Mouse (Mus musculus) CH12.LX (cell line): ENCODE results near the gene Lmod3. TPM values are rescaled to one million over a fixed set of nuclear protein-coding genes. Genes with fewer than 3 reads are reported as not detected.

Experiments used
- DNase-seq: peaks from one replicate; pipeline ENCODE4 v3.0.0-alpha.2; 2013; ENCODE audit errors: extremely low read depth
- H3K27ac ChIP-seq: 2 replicates; pipeline ENCODE4 v1.5.1; 2012; ENCODE audit warnings: low read depth, mild to moderate bottlenecking, control low read depth, moderate library complexity; ENCODE audit not compliant: insufficient read depth
- H3K27me3 ChIP-seq: replicated peaks from 2 replicates; pipeline ENCODE3; 2012; ENCODE audit warnings: inconsistent platforms
- H3K36me3 ChIP-seq, 2 experiments: replicated peaks in 1 of 2; 2 replicates each; pipeline versions ENCODE3 to v1.6.1; 2012; ENCODE audit warnings: inconsistent platforms in 1 of 2, low read length in 1 of 2, mild to moderate bottlenecking in 1 of 2, mixed read lengths in 1 of 2, moderate library complexity in 1 of 2; ENCODE audit not compliant: control insufficient read depth in 1 of 2, insufficient read depth in 1 of 2
- H3K4me1 ChIP-seq, 2 experiments: 2 replicates each; pipeline ENCODE4 v1.6.1; 2012; ENCODE audit warnings: inconsistent platforms in 1 of 2, moderate library complexity in 1 of 2; ENCODE audit not compliant: insufficient read depth in 2 of 2, control insufficient read depth in 1 of 2
- H3K4me2 ChIP-seq: 2 replicates; pipeline ENCODE4 v1.6.1; 2012; ENCODE audit warnings: low read depth, mild to moderate bottlenecking, control low read depth; ENCODE audit not compliant: poor library complexity, insufficient read depth, severe bottlenecking
- H3K4me3 ChIP-seq, 3 experiments: fragments of 150-350 bp in 1 of 3; sonication (generic) in 1 of 3; replicated peaks in 1 of 3; 2 replicates each; pipeline versions ENCODE3 to v1.5.1; 2011 to 2012; ENCODE audit warnings: low read depth in 2 of 3, low read length in 2 of 3, mild to moderate bottlenecking in 2 of 3, moderate library complexity in 2 of 3, control low read depth in 1 of 3, improper control_type of control experiment in 1 of 3, inconsistent platforms in 1 of 3, mixed read lengths in 1 of 3; ENCODE audit not compliant: poor library complexity in 1 of 3
- H3K79me2 ChIP-seq: replicated peaks from 2 replicates; pipeline ENCODE4 v1.6.1; 2012; ENCODE audit warnings: mild to moderate bottlenecking, moderate library complexity; ENCODE audit not compliant: control insufficient read depth, poor library complexity, insufficient read depth, severe bottlenecking; ENCODE audit errors: extremely low read depth
- H3K9ac ChIP-seq: 2 replicates; pipeline ENCODE4 v1.6.1; 2012; ENCODE audit warnings: low read depth, mild to moderate bottlenecking, control low read depth, moderate library complexity; ENCODE audit not compliant: insufficient read depth
- H3K9me3 ChIP-seq: replicated peaks from 2 replicates; pipeline ENCODE3; 2012; ENCODE audit warnings: low read length, inconsistent platforms, mixed read lengths
- BHLHE40 ChIP-seq: IDR thresholded peaks from 2 replicates; pipeline ENCODE4 v1.6.1; 2011; ENCODE audit warnings: mild to moderate bottlenecking, low read depth, low read length, improper control_type of control experiment
- CHD1 ChIP-seq: IDR thresholded peaks from 2 replicates; pipeline ENCODE4 v1.6.1; 2012; ENCODE audit warnings: low read depth, low read length, improper control_type of control experiment, inconsistent platforms
- CTCF ChIP-seq, 2 experiments: IDR thresholded peaks in 1 of 2; conservative IDR thresholded peaks in 1 of 2; 2 replicates each; pipeline ENCODE4 v1.5.1; 2011 to 2012; ENCODE audit warnings: low read depth in 2 of 2, low read length in 2 of 2, improper control_type of control experiment in 1 of 2, inconsistent platforms in 1 of 2, mild to moderate bottlenecking in 1 of 2, moderate library complexity in 1 of 2
- E2F4 ChIP-seq: IDR thresholded peaks from 2 replicates; pipeline ENCODE4 v1.6.1; 2011; ENCODE audit warnings: low read depth, low read length, improper control_type of control experiment; ENCODE audit not compliant: insufficient replicate concordance
- EP300 ChIP-seq: IDR thresholded peaks from 2 replicates; pipeline ENCODE4 v1.6.1; 2011; ENCODE audit warnings: low read length, improper control_type of control experiment
- ETS1 ChIP-seq: conservative IDR thresholded peaks from 2 replicates; pipeline ENCODE4 v1.6.1; 2012; ENCODE audit warnings: low read depth, mild to moderate bottlenecking, inconsistent platforms, low read length, improper control_type of control experiment, moderate library complexity
- GABPA ChIP-seq: IDR thresholded peaks from 2 replicates; pipeline ENCODE4 v1.6.1; 2012; ENCODE audit warnings: low read depth, low read length, improper control_type of control experiment, inconsistent platforms; ENCODE audit not compliant: insufficient replicate concordance
- HCFC1 ChIP-seq: IDR thresholded peaks from 2 replicates; pipeline ENCODE4 v1.6.1; 2012; ENCODE audit warnings: low read depth, mild to moderate bottlenecking, inconsistent platforms, low read length, improper control_type of control experiment
- IRF4 ChIP-seq: IDR thresholded peaks from 2 replicates; pipeline ENCODE4 v1.6.1; 2014; ENCODE audit warnings: low read depth, mild to moderate bottlenecking, inconsistent platforms, low read length, improper control_type of control experiment
- JUN ChIP-seq: IDR thresholded peaks from 2 replicates; pipeline ENCODE4 v1.6.1; 2011; ENCODE audit warnings: low read depth, mild to moderate bottlenecking, low read length, improper control_type of control experiment, moderate library complexity; ENCODE audit not compliant: insufficient read depth
- JUND ChIP-seq: conservative IDR thresholded peaks from 2 replicates; pipeline ENCODE4 v1.6.1; 2011; ENCODE audit warnings: low read depth, low read length, improper control_type of control experiment
- MAFK ChIP-seq: IDR thresholded peaks from 2 replicates; pipeline ENCODE4 v1.6.1; 2011; ENCODE audit warnings: low read length, improper control_type of control experiment; ENCODE audit not compliant: insufficient replicate concordance
- MAX ChIP-seq: IDR thresholded peaks from 2 replicates; pipeline ENCODE4 v1.6.1; 2011; ENCODE audit warnings: low read length, improper control_type of control experiment
- MAZ ChIP-seq: IDR thresholded peaks from 2 replicates; pipeline ENCODE4 v1.6.1; 2012; ENCODE audit warnings: low read depth, mild to moderate bottlenecking, inconsistent platforms, low read length, improper control_type of control experiment, moderate library complexity
- MXI1 ChIP-seq: IDR thresholded peaks from 2 replicates; pipeline ENCODE4 v1.6.1; 2011; ENCODE audit warnings: mild to moderate bottlenecking, low read depth, low read length, improper control_type of control experiment
- NELFE ChIP-seq: IDR thresholded peaks from 2 replicates; pipeline ENCODE4 v1.6.1; 2011; ENCODE audit warnings: low read depth, low read length, improper control_type of control experiment
- NRF1 ChIP-seq: IDR thresholded peaks from 2 replicates; pipeline ENCODE4 v1.6.1; 2014; ENCODE audit warnings: low read depth, mild to moderate bottlenecking, inconsistent platforms, low read length, improper control_type of control experiment, moderate library complexity
- PAX5 ChIP-seq: IDR thresholded peaks from 2 replicates; pipeline ENCODE4 v1.6.1; 2012; ENCODE audit warnings: low read length, inconsistent platforms, mixed read lengths
- POLR2AphosphoS2 ChIP-seq: IDR thresholded peaks from 2 replicates; pipeline ENCODE4 v1.6.1; 2011; ENCODE audit warnings: low read depth, low read length, improper control_type of control experiment
- RAD21 ChIP-seq: IDR thresholded peaks from 2 replicates; pipeline ENCODE4 v1.6.1; 2011; ENCODE audit warnings: low read depth, mild to moderate bottlenecking, low read length, improper control_type of control experiment, moderate library complexity
- RCOR1 ChIP-seq: conservative IDR thresholded peaks from 2 replicates; pipeline ENCODE4 v1.6.1; 2012; ENCODE audit warnings: low read depth, mild to moderate bottlenecking, inconsistent platforms, low read length, improper control_type of control experiment
- SIN3A ChIP-seq: IDR thresholded peaks from 2 replicates; pipeline ENCODE4 v1.6.1; 2012; ENCODE audit warnings: low read length, improper control_type of control experiment, inconsistent platforms
- SMC3 ChIP-seq: IDR thresholded peaks from 2 replicates; pipeline ENCODE4 v1.6.1; 2011; ENCODE audit warnings: low read depth, low read length, improper control_type of control experiment
- TBP ChIP-seq: conservative IDR thresholded peaks from 2 replicates; pipeline ENCODE4 v1.6.1; 2011; ENCODE audit warnings: low read depth, low read length, improper control_type of control experiment
- TCF12 ChIP-seq: IDR thresholded peaks from 2 replicates; pipeline ENCODE4 v1.6.1; 2014; ENCODE audit warnings: low read depth, mild to moderate bottlenecking, inconsistent platforms, low read length, improper control_type of control experiment
- UBTF ChIP-seq: IDR thresholded peaks from 2 replicates; pipeline ENCODE4 v1.6.1; 2012; ENCODE audit warnings: low read depth, mild to moderate bottlenecking, inconsistent platforms, low read length, improper control_type of control experiment, moderate library complexity
- USF1 ChIP-seq: IDR thresholded peaks from 2 replicates; pipeline ENCODE4 v1.6.1; 2014; ENCODE audit warnings: low read depth, mild to moderate bottlenecking, inconsistent platforms, low read length, improper control_type of control experiment
- USF2 ChIP-seq: conservative IDR thresholded peaks from 2 replicates; pipeline ENCODE4 v1.6.1; 2011; ENCODE audit warnings: low read depth, low read length, improper control_type of control experiment
- ZC3H11A ChIP-seq: IDR thresholded peaks from 2 replicates; pipeline ENCODE4 v1.6.1; 2012; ENCODE audit warnings: low read depth, mild to moderate bottlenecking, inconsistent platforms, low read length, improper control_type of control experiment
- ZKSCAN1 ChIP-seq: IDR thresholded peaks from 2 replicates; pipeline ENCODE4 v1.6.1; 2012; ENCODE audit warnings: low read depth, inconsistent platforms, low read length, improper control_type of control experiment, borderline replicate concordance
- ZNF384 ChIP-seq: IDR thresholded peaks from 2 replicates; pipeline ENCODE4 v1.6.1; 2012; ENCODE audit warnings: low read depth, low read length, improper control_type of control experiment, inconsistent platforms
- dilution Hi-C: fragments of 300-500 bp; cut with MboI; formaldehyde crosslinking; loops from 2 replicates; pipeline ENCODE4 v1.14.3; 2020; ENCODE audit warnings: low sequenced_read_pairs; ENCODE audit not compliant: extremely low pct_unique_long_range_greater_than_20kb, extremely low pct_ligation_motif_present
- in situ Hi-C: fragments of 300-500 bp; cut with MboI; formaldehyde crosslinking; loops from 3 replicates; pipeline ENCODE4 v1.14.3; 2019; ENCODE audit warnings: low sequenced_read_pairs, low pct_ligation_motif_present, low pct_unique_long_range_greater_than_20kb, mixed read lengths
- polyA plus RNA-seq: library from polyadenylated mRNA; unstranded; fragments of >175 nt; gene quantifications from 2 replicates; pipeline ENCODE4 v1.2.1, GENCODE M21; 2012; ENCODE audit warnings: low read depth; ENCODE audit not compliant: insufficient read length
- total RNA-seq, 2 experiments: library from RNA; depleted of rRNA; stranded (reverse); fragments of 300-350 nt in 1 of 2; fragments of >200 nt in 1 of 2; gene quantifications; 2 replicates each; pipeline ENCODE4 v1.2.3; 2012 to 2014

The Lmod3 gene
- total and polyA plus RNA-seq, 3 experiments: not detected

- H3K4me2 ChIP-seq: no peak overlapping the region
- H3K9ac ChIP-seq: no peak overlapping the region
- in situ Hi-C loops: loop anchor here (25.0 kb wide), 1 partner anchor 630 kb away; no protein-coding TSS in a partner anchor
- H3K9me3 ChIP-seq: no peaks in the 10 kb centered on the region
- no peak overlapping the region for H3K4me3 ChIP-seq
- peaks cover 28% of the 10 kb centered on the region for H3K79me2 ChIP-seq
- H3K27ac ChIP-seq: no peak overlapping the region
- dilution Hi-C loops: no loop called here
- TF ChIP-seq CTCF (conservative IDR thresholded peaks at IDR 0.05 in 1 of 2, IDR thresholded peaks at IDR 0.05 in 1 of 2; ENCODE audit: low read depth in 2 of 2, low read length in 2 of 2) (no peak), NELFE (no peak), GABPA (no peak), CHD1 (no peak), TBP (no peak), ZC3H11A (no peak), ZNF384 (no peak), UBTF (no peak), SMC3 (no peak)
- peaks cover 0 to 2% of the 10 kb centered on the region in 2 experiments for H3K36me3 ChIP-seq
- H3K27me3 ChIP-seq: no peaks in the 10 kb centered on the region
- DNase-seq: no peak
- H3K4me1 ChIP-seq: peaks cover 2 to 51% of the 10 kb centered on the region in 2 experiments
Observed at GRCm38 (mm10) chr6:97207085-97207484, 45.5 kb downstream of the Lmod3 start.

- in situ Hi-C loops: loop anchor here (25.0 kb wide), 1 partner anchor 632 kb away; no protein-coding TSS in a partner anchor
- no peaks in the 10 kb centered on the region for H3K9me3 ChIP-seq
- peak within 1 kb of the TSS; percentile 11 for H3K4me2 ChIP-seq
- peaks cover 6 to 9% of the 10 kb centered on the region in 2 experiments for H3K36me3 ChIP-seq
- dilution Hi-C loops: no loop called here
- peaks cover 4 to 64% of the 10 kb centered on the region in 2 experiments for H3K4me1 ChIP-seq
- peak within 1 kb of the TSS; percentile 54 for H3K27ac ChIP-seq
- H3K27me3 ChIP-seq: no peaks in the 10 kb centered on the region
- H3K79me2 ChIP-seq: peaks cover 37% of the 10 kb centered on the region
- peak within 1 kb of the TSS; percentile 72 to 84 (median 82) for H3K4me3 ChIP-seq
- DNase-seq: peak; percentile 99
- H3K9ac ChIP-seq: peak within 1 kb of the TSS; percentile 100
- TF ChIP-seq POLR2AphosphoS2: no peak
- TF ChIP-seq JUND: no peak
- TF ChIP-seq HCFC1: peak; percentile 76
- TF ChIP-seq RCOR1: no peak
- TF ChIP-seq E2F4: no peak
- TF ChIP-seq CHD1: no peak
- no peak for TF ChIP-seq JUN
- TF ChIP-seq USF1: no peak
- TF ChIP-seq MAX: no peak
- TF ChIP-seq ZC3H11A: no peak
- TF ChIP-seq SMC3: no peak
- TF ChIP-seq MAFK: no peak
- TF ChIP-seq ZKSCAN1: no peak
- peak; percentile 81 for TF ChIP-seq NRF1
- no peak for TF ChIP-seq PAX5
- TF ChIP-seq ZNF384: no peak
- TF ChIP-seq MAZ: peak; percentile 84
- TF ChIP-seq USF2: no peak
- no peak for TF ChIP-seq CTCF (conservative IDR thresholded peaks at IDR 0.05 in 1 of 2, IDR thresholded peaks at IDR 0.05 in 1 of 2; ENCODE audit: low read depth in 2 of 2, low read length in 2 of 2)
- no peak for TF ChIP-seq BHLHE40
- 0 out of 2 replicates have a peak, but pooled peaks have one; percentile 16 for TF ChIP-seq TBP
- TF ChIP-seq EP300: no peak
- no peak for TF ChIP-seq SIN3A
- peak; percentile 60; the same call in 1 of the 2 replicates for TF ChIP-seq MXI1
- peak; percentile 44; the same call in 1 of the 2 replicates for TF ChIP-seq IRF4
- peak; percentile 98 for TF ChIP-seq TCF12
- no peak for TF ChIP-seq RAD21
- no peak for TF ChIP-seq ETS1
- no peak for TF ChIP-seq UBTF
Observed at GRCm38 (mm10) chr6:97205439-97205885, 47.1 kb downstream of the Lmod3 start, which contains the start of gene Uba3. TSS of gene Uba3 (minus strand) at chr6:97205647.
